Mouse (Mus musculus): Measurements from ENCODE around the gene Fgfrl1.
A peak's percentile ranks its signal among the peaks of the same experiment; 100 is the strongest.
"Not testable (repeated sequence)": the region's sequence is repeated elsewhere in the genome, so short reads cannot be mapped to it uniquely, and the experiment has no call there.

The Fgfrl1 gene

DNA sequence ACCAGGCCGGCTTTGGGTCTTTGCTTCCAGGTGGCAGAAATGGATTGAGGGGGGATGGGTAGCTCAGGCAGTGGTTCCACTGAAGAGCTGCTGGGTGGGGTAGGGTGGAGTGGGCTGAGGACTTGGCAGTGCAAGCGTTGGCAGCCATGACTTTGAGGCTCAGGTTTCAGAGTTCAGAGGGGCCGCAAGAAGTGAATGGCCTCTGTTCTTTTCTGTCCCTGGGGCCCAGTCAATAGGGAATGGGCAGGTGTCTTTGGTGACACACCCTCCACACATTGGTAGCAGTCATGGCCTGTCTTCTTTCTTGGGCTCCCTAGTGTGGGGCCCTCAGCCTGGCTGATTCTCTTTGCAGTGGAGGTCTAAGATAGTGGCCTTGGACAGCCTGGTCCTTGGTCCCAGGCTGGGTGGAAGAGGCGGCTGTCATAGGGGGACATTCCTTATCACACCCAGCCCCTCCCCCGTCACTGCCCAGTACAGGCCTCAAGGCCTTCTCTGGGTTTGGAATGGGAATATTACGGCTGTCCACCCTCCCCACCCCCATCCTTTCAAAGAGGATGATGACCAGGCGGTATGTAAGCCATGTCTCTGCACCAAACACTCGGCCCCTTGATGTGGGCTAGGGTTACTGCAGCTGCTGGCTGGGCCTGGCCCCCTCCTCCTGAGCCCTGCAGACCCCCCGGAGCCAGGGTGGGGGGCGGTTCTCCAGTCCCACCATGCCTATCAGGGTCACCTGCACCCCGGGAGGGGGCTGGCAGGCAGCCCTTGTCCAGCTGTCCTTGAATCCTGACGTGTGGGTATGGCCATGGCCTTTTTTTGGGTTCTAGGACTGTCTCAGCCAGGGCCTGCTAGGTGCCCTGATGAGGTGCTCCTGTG is 11.8 kb downstream of the Fgfrl1 start:
- no peak for DNase-seq

- no peak for DNase-seq
Observed at GRCm38 (mm10) chr5:108707758-108708157, 15.6 kb downstream of the Fgfrl1 start.

- DNase-seq = no peak
Observed at GRCm38 (mm10) chr5:108708419-108708818, 16.2 kb downstream of the Fgfrl1 start.

- no peak for DNase-seq
Observed at GRCm38 (mm10) chr5:108708981-108709731, 17.0 kb downstream of the Fgfrl1 start.

- DNase-seq = no peak
Observed at GRCm38 (mm10) chr5:108711968-108712367, 19.8 kb downstream of the Fgfrl1 start.

GRCm38 (mm10) chr5:108713096-108713495 is 20.9 kb downstream of the Fgfrl1 start:
- DNase-seq = no peak

GRCm38 (mm10) chr5:108713691-108714090 is 21.5 kb downstream of the Fgfrl1 start:
- no peak for DNase-seq

DNA sequence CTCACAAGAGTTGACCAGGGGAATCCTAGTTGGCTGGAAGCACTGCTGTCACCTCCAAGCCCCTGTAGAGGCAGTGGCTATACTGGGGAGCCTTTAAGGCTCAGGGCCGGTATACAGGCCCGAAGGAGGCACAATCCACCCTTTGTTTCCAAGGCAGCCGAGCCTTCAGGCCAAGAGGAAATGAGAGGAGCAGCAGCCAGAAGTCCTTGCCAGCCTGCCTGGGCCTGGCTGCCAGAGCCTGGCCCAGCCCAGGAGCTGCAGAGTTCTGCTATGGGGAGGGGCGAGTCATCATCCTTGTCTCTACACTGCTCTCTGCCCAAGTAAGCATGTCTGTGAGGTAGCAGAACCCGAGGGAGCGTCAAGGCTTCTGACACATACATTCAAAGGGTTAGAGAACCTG is 22.0 kb downstream of the Fgfrl1 start:
- peak; percentile 43 for DNase-seq

- DNase-seq = no peak
Observed at GRCm38 (mm10) chr5:108715974-108716373, 23.8 kb downstream of the Fgfrl1 start.

GRCm38 (mm10) chr5:108718051-108718450 is 25.9 kb downstream of the Fgfrl1 start:
- DNase-seq = no peak

DNA sequence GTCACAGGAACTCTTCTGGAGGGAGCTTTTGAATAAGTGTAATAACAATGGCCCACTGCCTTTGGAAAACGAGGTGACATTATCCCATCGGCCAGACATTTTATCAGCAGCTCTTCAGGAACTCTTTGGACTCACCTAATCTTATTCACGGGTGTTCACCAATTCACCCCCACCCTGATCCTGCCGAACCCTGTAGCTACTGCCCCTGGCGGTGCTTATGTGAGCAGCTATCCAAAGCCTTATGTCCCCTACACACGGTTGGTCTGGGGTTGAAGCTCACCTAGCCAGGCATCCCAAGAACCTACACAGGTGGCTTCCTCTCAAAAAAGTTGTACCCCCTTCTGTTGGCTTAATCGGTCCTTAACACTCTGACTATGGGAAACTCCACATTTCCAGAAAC is 27.6 kb downstream of the Fgfrl1 start:
- DNase-seq = no peak

GRCm38 (mm10) chr5:108724006-108724405 is 31.8 kb downstream of the Fgfrl1 start:
- no peak for DNase-seq

DNA sequence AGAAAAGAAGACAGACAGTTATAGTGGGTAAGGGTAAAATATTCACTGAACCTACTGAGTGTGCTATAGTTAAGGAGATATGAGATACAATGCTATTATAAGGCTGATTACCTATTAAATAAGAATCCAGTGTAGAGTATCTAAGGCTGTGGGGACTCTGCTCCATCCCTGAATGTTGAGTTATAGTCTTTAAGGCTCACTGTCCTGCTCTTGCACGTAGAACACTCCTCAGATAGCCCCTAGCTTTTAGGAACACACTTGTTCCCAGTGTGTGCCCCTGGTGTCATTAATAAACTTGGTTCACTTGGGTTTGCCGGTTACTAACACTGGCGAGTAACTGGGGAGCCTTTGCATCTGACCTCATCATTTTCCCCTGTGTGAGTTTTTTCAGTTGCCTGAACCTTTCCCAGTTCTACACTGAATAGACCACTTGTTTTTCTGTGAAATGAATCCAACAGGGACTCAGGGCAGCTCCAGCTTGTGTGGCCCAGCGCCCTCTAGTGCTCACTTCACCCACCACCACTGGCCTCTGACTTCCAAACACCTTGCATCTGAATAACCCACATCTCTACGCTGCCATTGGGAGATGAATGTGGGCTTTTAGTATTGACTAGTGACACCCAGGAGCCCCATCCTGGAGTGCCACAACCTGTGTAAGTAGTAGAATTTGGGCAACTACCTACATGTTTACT is 34.5 kb downstream of the Fgfrl1 start:
- DNase-seq = peak; percentile 78

DNA sequence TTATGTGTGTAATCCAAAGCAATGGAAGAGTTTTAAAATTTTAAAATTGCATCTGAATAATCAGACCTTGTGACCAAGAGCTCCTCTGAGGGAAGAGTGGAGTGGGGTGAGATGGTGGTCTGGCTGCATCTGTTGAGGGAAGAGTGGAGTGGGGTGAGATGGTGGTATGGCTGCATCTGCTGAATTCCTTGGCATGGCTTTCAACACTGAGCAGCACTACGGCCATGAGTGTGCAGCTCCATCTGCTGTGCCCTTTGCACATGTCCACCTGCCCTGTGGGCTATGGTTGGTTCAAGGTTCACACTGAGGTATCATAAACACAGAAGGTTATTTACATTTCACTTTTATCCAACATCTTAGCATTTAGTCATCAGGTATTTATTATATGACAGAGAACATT is 35.2 kb downstream of the Fgfrl1 start:
- DNase-seq = no peak

GRCm38 (mm10) chr5:108741844-108742243 is 49.7 kb downstream of the Fgfrl1 start:
- no peak for DNase-seq

DNA sequence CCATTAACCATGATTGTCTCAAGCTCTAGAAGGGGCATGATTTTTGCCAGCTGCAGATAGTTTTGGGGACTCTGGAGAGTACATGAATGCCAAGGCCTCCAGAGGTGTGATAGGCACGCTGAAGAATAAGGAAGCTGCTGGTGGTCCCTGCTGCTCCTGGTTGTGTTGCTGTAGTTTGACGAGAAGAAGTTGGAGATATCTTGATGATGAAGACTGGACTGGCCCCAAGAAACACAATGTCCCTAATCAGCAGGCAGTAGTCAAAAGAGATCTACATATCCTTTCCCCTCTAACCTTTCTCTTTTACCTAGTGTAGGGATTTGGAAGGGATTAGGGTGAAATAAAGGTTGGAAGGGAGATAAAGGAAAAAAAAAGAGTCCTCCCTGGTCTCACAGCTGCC is 50.4 kb downstream of the Fgfrl1 start:
- DNase-seq = no peak

DNA sequence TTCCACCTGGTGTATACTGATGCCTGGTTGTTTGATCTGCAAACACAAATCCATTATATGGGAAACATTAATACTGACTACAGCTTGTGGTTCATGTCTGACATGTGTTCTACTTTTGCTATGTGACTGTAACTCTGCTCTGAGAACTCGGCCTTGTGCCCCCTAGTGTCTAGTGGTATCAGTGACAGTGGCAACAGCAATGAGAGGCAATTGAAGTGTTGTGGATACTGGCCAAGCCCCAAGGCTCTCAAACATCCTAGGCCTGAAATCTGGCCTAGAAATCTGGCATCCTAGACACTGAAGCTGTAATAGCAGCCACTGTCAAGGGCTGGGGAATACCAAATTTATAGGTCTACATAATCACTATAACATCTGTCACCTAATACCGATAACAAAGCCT is 51.7 kb downstream of the Fgfrl1 start:
- DNase-seq = no peak

GRCm38 (mm10) chr5:108744629-108745028 is 52.4 kb downstream of the Fgfrl1 start:
- no peak for DNase-seq

DNA sequence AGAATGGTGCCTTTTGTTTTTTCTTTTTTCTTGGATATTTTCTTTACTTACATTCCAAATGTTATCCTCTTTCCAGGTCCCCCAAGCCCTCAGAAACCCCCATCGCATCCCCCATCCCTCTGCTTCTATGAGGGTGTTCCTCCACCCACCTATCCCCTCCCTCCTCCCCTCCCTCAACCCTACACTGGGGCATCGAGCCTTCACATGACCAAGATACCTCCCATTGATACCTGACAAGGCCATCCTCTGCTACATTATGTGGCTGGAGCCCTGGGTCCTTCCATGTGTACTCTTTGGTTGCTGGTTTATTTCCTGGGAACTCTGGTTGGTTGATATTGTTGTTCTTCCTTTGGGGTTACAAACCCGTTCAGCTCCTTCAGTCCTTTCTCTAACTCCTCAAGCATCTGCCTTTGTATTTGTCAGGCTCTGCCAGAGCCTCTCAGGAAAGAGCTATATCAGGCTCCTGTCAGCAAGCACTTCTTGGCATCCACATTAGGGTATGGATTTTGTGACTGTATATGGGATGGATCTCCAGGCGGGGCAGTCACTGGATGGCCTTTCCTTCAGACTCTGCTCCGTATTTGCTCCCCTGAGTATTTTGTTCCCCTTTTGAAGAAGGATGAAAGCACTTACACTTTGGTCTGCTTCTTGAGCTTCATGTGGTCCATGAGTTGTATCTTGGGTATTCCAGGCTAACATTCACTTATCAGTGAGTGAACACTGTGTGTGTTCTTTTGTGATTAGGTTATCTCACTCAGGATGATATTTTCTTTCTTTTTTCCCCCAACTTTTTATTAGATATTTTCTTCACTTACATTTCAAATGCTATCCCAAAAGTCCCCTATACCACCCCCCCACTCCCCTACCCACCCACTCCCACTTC is 58.4 kb downstream of the Fgfrl1 start:
- DNase-seq = no peak

DNA sequence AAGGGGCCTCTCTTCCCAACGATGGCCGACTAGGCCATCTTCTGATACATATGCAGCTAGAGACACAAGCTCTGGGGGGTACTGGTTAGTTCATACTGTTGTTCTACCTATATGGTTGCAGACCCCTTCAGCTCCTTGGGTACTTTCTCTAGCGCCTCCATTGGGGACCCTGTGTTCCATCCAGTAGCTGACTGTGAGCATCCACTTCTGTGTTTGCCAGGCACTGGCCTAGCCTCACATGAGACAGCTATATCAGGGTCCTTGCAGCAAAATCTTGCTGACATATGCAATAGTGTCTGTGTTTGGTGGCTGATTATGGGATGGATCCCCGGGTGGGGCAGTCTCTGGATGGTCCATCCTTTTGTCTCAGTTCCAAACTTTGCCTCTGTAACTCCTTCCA is 59.1 kb downstream of the Fgfrl1 start:
- not testable (repeated sequence) for DNase-seq
